Mouse (Mus musculus) forebrain, embryonic 14.5 days (tissue): Measurements from ENCODE around the gene Tbata. TPM values are rescaled to one million over a fixed set of nuclear protein-coding genes. Genes with fewer than 3 reads are reported as not detected.

ENCODE experiments used
- ATAC-seq: fragments of 200-750 bp; cut with Nextera tagmentation; 2 replicates; pipeline ENCODE4 v1.8.0; 2017; ENCODE audit warnings: mild to moderate bottlenecking, moderate library complexity
- DNase-seq: peaks from one replicate; pipeline ENCODE4 v3.0.0-alpha.2; 2015; ENCODE audit warnings: low spot score
- H3K27ac ChIP-seq: fragments of 300-500 bp; sonication (generic); 2 replicates; pipeline ENCODE4 v1.5.1; 2014; ENCODE audit warnings: low read depth, mild to moderate bottlenecking, control low read depth, low read length, moderate library complexity
- H3K27me3 ChIP-seq: fragments of 300-500 bp; sonication (generic); replicated peaks from 2 replicates; pipeline ENCODE4 v1.6.1; 2014; ENCODE audit warnings: low read length, control low read depth, mixed read lengths; ENCODE audit not compliant: control insufficient read depth, insufficient read depth
- H3K36me3 ChIP-seq: fragments of 300-500 bp; sonication (generic); 2 replicates; pipeline ENCODE4 v1.6.1; 2014; ENCODE audit warnings: low read length, control low read depth; ENCODE audit not compliant: control insufficient read depth, insufficient read depth
- H3K4me1 ChIP-seq: fragments of 300-500 bp; sonication (generic); 2 replicates; pipeline ENCODE4 v1.6.1; 2014; ENCODE audit warnings: antibody characterized with exemption, low read length, control low read depth; ENCODE audit not compliant: control insufficient read depth, insufficient read depth
- H3K4me2 ChIP-seq: fragments of 300-500 bp; sonication (generic); 2 replicates; pipeline ENCODE4 v1.6.1; 2014; ENCODE audit warnings: mild to moderate bottlenecking, control low read depth, low read length
- H3K4me3 ChIP-seq: fragments of 300-500 bp; sonication (generic); 2 replicates; pipeline ENCODE4 v1.5.1; 2014; ENCODE audit warnings: low read depth, low read length, control low read depth
- H3K9ac ChIP-seq: fragments of 300-500 bp; sonication (generic); 2 replicates; pipeline ENCODE4 v1.6.1; 2014; ENCODE audit warnings: mild to moderate bottlenecking, low read length, control low read depth, moderate library complexity
- H3K9me3 ChIP-seq: fragments of 300-500 bp; sonication (generic); replicated peaks from 2 replicates; pipeline ENCODE4 v1.6.1; 2016; ENCODE audit warnings: low read length, control low read depth, mixed read lengths; ENCODE audit not compliant: control insufficient read depth
- WGBS: fragments of 180-500 bp; shearing (Covaris S2); extraction: QIAGEN DNeasy Blood & Tissue Kit; methylation state at CpG from one replicate; pipeline ENCODE4 v1.1.7; 2014; 5-methylcytosine and 5-hydroxymethylcytosine counted together
- polyA plus RNA-seq: library from polyadenylated mRNA; unstranded; fragments of >200 nt; fragmentation: Nextera tagmentation; extraction: Ambion mirVana; gene quantifications from 2 replicates; pipeline ENCODE4 v1.2.1, GENCODE M21; 2014

Tbata gene
- polyA plus RNA-seq, 1 experiment from 2014 or later = 2.5 TPM

- H3K36me3 ChIP-seq = 0 out of 2 replicates have a peak, but pooled peaks cover 3% of the 10 kb centered on the region
- peak overlapping the region; percentile 96 for H3K27ac ChIP-seq
- H3K4me3 ChIP-seq = peak overlapping the region; percentile 60
- H3K4me1 ChIP-seq = peaks cover 7% of the 10 kb centered on the region; the same call in 1 of the 2 replicates
- DNase-seq = no peak
- peak overlapping the region; percentile 89 for H3K9ac ChIP-seq
- H3K9me3 ChIP-seq = no peaks in the 10 kb centered on the region
- ATAC-seq = no peak
- peak overlapping the region; percentile 87 for H3K4me2 ChIP-seq
- WGBS = 0% methylated on average over 3 of the region's 3 CpGs
- no peaks in the 10 kb centered on the region for H3K27me3 ChIP-seq
These were observed 26.0 kb upstream of the Tbata start for GRCm38 (mm10) chr10:61145766-61146118.

- Histone ChIP-seq H3K4me1 (peaks cover 7% of the 10 kb centered on the region; the same call in 1 of the 2 replicates), H3K9ac (peak overlapping the region; percentile 89), H3K36me3 (0 out of 2 replicates have a peak, but pooled peaks cover 3% of the 10 kb centered on the region), H3K27me3 (no peaks in the 10 kb centered on the region), H3K4me3 (peak overlapping the region; percentile 60), H3K27ac (peak overlapping the region; percentile 96), H3K4me2 (peak overlapping the region; percentile 87), H3K9me3 (no peaks in the 10 kb centered on the region)
- DNase-seq (peak; percentile 79), ATAC-seq (peak; percentile 55)
- WGBS = under 1% methylated on average over 52 of the region's 53 CpGs
These were observed 25.5 kb upstream of the Tbata start for GRCm38 (mm10) chr10:61146119-61146806.

GRCm38 (mm10) chr10:61146807-61147156 lies 25.0 kb upstream of the Tbata start:
- Histone ChIP-seq H3K4me2 (peak overlapping the region; percentile 87), H3K27ac (peak overlapping the region; percentile 96), H3K27me3 (no peaks in the 10 kb centered on the region), H3K9me3 (no peaks in the 10 kb centered on the region), H3K9ac (peak overlapping the region; percentile 89), H3K36me3 (no peaks in the 10 kb centered on the region), H3K4me1 (peaks cover 7% of the 10 kb centered on the region; the same call in 1 of the 2 replicates), H3K4me3 (peak overlapping the region; percentile 60)
- WGBS = under 1% methylated on average over 14 of the region's 14 CpGs
- ATAC-seq = peak; percentile 57
- DNase-seq = peak; percentile 33

DNA sequence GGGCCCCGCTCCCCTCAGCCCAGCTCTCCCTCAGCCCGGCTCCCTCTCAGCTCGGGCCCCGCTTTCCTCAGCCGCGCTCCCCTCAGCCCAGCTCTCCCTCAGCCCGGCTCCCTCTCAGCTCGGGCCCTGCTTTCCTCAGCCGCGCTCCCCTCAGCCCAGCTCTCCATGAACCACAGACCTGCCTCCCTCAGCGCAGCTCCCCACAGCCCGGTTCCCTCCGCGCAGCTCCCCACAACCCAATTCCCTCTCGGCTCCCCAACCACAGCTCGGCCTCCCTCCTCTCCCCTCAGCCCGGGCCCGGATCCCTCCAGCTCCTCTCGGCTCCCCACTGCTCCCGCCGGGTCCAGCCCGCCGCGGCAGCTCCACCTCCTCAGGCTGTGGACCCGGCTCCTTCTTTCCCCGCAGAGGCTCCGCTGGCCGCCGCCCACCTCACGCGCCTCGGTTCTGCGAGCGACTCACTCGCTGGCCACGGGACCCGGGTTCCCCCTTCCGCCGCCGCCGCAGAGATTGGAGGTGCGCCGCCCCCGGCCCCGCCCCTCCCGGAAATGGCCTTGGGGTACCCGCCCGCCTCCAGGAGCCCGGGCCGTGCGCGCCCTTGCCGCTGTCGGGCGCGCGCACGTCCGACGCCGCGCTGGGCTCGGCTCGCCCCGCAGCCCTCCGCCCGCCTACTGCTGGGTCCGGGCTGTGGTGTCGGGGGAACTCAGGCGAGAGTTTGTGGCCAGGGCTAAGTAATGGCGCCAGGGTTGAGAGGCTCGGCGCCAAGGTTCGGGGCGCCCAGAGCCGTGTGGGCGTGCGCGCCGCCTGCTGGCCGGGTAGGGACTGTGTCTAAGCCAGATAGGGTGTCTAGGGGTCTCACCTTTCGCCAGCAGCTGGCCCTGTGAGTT lies 24.4 kb upstream of the Tbata start, which contains the start of gene Sgpl1:
Gene Sgpl1 (minus strand): TSS at position 547 of the 884 bp plus-strand sequence.
- peak within 1 kb of the TSS; percentile 87 for H3K4me2 ChIP-seq
- peak within 1 kb of the TSS; percentile 89 for H3K9ac ChIP-seq
- no peaks in the 10 kb centered on the region for H3K27me3 ChIP-seq
- ATAC-seq (peak; percentile 87), DNase-seq (peak; percentile 95)
- H3K4me1 ChIP-seq = peaks cover 7% of the 10 kb centered on the region; the same call in 1 of the 2 replicates
- peak within 1 kb of the TSS; percentile 96 for H3K27ac ChIP-seq
- peak within 1 kb of the TSS; percentile 60 for H3K4me3 ChIP-seq
- WGBS = under 1% methylated on average over 81 of the region's 82 CpGs
- H3K9me3 ChIP-seq = no peaks in the 10 kb centered on the region
- no peaks in the 10 kb centered on the region for H3K36me3 ChIP-seq

DNA sequence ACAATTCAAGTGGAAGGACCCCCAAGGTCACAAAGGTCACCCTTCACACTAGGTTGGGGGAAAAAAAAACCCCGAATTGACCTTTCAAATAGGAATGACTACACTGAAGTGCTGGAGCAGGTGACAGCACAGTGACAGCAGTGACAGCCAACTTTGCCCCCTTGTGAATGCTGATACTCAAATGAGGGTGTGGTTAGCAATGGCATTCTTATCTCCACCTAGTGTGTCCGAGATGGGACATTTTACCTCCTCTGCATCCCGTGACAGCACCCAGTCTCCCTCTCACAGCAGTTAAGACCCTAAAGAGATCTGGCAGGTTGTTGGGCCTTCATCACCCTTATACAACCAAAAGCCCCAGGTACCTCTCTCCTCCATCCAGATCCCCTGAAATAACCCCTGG lies 22.3 kb upstream of the Tbata start:
- peaks cover 7% of the 10 kb centered on the region; the same call in 1 of the 2 replicates for H3K4me1 ChIP-seq
- no peaks in the 10 kb centered on the region for H3K27me3 ChIP-seq
- H3K27ac ChIP-seq = no peak overlapping the region
- no peak overlapping the region for H3K4me3 ChIP-seq
- 92% methylated on average over 3 of the region's 3 CpGs for WGBS
- no peaks in the 10 kb centered on the region for H3K36me3 ChIP-seq
- H3K4me2 ChIP-seq = no peak overlapping the region
- no peaks in the 10 kb centered on the region for H3K9me3 ChIP-seq
- ATAC-seq (no peak), DNase-seq (no peak)
- no peak overlapping the region for H3K9ac ChIP-seq

- Histone ChIP-seq H3K4me2 (no peak overlapping the region), H3K4me1 (peaks cover under 1% of the 10 kb centered on the region; the same call in 1 of the 2 replicates), H3K27ac (no peak overlapping the region), H3K36me3 (no peaks in the 10 kb centered on the region), H3K4me3 (no peak overlapping the region), H3K9ac (no peak overlapping the region), H3K27me3 (no peaks in the 10 kb centered on the region), H3K9me3 (no peaks in the 10 kb centered on the region)
- DNase-seq (peak; percentile 14), ATAC-seq (no peak)
- WGBS = 40% methylated on average over 6 of the region's 6 CpGs
These were observed 21.1 kb upstream of the Tbata start for GRCm38 (mm10) chr10:61150616-61151015.

GRCm38 (mm10) chr10:61152131-61152530 lies 19.6 kb upstream of the Tbata start:
- Histone ChIP-seq H3K4me1 (no peaks in the 10 kb centered on the region), H3K27ac (no peak overlapping the region), H3K4me2 (no peak overlapping the region), H3K27me3 (no peaks in the 10 kb centered on the region), H3K36me3 (no peaks in the 10 kb centered on the region), H3K4me3 (no peak overlapping the region), H3K9ac (no peak overlapping the region), H3K9me3 (no peaks in the 10 kb centered on the region)
- ATAC-seq (no peak), DNase-seq (no peak)

DNA sequence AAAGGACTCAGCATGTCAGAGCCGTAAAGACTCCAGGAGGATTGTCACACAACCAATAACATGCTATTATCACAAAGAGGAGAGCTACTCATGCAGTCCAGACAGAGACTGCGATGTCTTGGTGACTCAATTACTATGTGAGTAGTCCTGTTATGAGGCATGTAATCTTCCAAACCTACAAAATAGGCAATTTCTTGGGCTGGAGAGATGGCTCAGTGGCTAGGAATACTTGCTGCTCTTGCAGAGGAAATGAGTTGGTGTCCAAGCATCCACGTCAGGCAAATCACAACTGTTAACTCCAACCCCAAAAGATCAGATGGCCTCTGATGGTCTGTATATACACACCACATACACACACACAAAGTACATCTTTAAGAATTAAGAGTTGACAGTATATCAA lies 16.1 kb upstream of the Tbata start:
- Histone ChIP-seq H3K36me3 (no peaks in the 10 kb centered on the region), H3K27ac (no peak overlapping the region), H3K4me2 (no peak overlapping the region), H3K4me3 (no peak overlapping the region), H3K4me1 (no peaks in the 10 kb centered on the region), H3K9me3 (no peaks in the 10 kb centered on the region), H3K27me3 (no peaks in the 10 kb centered on the region), H3K9ac (no peak overlapping the region)
- ATAC-seq = no peak
- 84% methylated on average over 3 of the region's 3 CpGs for WGBS
- DNase-seq = no peak
